Mouse (Mus musculus) neural tube, embryonic 12.5 days (tissue): ENCODE results near the gene Gpr65. TPM values are rescaled to one million over a fixed set of nuclear protein-coding genes. Genes with fewer than 3 reads are reported as not detected.

Source experiments
- ATAC-seq: fragments of 200-750 bp; cut with Nextera tagmentation; 2 replicates; pipeline ENCODE4 v1.8.0; 2017; ENCODE audit warnings: low read depth, mild to moderate bottlenecking, moderate TSS enrichment, moderate library complexity; ENCODE audit not compliant: low FRiP score
- H3K27ac ChIP-seq: fragments of 300-500 bp; sonication (generic); 2 replicates; pipeline ENCODE4 v1.5.1; 2016
- H3K27me3 ChIP-seq: fragments of 300-500 bp; sonication (generic); replicated peaks from 2 replicates; pipeline ENCODE4 v1.6.1; 2016; ENCODE audit warnings: mild to moderate bottlenecking
- H3K36me3 ChIP-seq: fragments of 300-500 bp; sonication (generic); 2 replicates; pipeline ENCODE4 v1.6.1; 2016; ENCODE audit warnings: mild to moderate bottlenecking
- H3K4me1 ChIP-seq: fragments of 300-500 bp; sonication (generic); 2 replicates; pipeline ENCODE4 v1.6.1; 2016
- H3K4me2 ChIP-seq: fragments of 300-500 bp; sonication (generic); replicated peaks from 2 replicates; pipeline ENCODE4 v1.6.1; 2016; ENCODE audit warnings: mild to moderate bottlenecking
- H3K4me3 ChIP-seq: fragments of 300-500 bp; sonication (generic); 2 replicates; pipeline ENCODE4 v1.5.1; 2016
- H3K9ac ChIP-seq: fragments of 300-500 bp; sonication (generic); 2 replicates; pipeline ENCODE4 v1.6.1; 2016; ENCODE audit warnings: mild to moderate bottlenecking
- H3K9me3 ChIP-seq: fragments of 300-500 bp; sonication (generic); 2 replicates; pipeline ENCODE4 v1.6.1; 2016; ENCODE audit warnings: mild to moderate bottlenecking
- WGBS: fragments of 180-500 bp; shearing (Covaris S2); methylation state at CpG from one replicate; pipeline ENCODE4 v1.1.7; 2016; 5-methylcytosine and 5-hydroxymethylcytosine counted together
- polyA plus RNA-seq: library from polyadenylated mRNA; unstranded; fragments of >200 nt; fragmentation: Nextera tagmentation; extraction: Ambion mirVana; gene quantifications from 2 replicates; pipeline ENCODE4 v1.2.1, GENCODE M21; 2016

Gene Gpr65
- polyA plus RNA-seq, 1 experiment from 2014 or later: 0.86 TPM

DNA sequence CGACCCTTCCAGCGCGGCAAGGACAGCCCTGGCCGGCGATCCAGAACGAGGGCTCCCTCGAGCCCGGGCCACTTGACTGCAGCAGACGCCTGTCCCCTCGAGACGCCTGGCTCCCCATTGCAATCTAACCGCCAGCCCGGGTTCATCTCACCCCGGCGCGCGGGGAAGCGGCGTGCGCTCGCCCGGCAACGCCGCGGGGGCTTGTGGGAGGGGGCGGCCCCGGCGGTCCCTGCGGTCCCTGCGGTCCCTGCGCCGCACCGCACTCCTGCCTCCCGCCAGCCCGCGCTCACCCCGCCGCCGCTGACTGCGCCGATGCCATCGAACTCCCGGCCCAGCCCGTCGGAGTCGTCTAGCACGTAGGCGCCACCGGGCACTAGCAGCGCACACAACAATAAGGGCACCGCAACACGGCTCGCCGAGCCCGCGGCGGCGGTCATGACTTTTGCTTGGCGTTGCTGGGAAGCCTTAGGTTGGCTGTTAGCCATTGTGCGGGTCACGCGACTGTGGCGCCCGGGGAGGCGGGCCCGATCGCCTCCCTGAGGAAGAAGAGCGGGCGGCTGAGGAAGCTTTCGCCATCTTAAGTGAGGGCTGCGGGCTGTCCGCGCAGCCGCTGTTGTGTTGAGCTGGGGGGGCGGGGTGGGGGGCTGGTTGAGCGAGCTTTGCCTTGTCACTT, 9.5 kb upstream of the Gpr65 start, which contains the start of gene Galc:
TSS of gene Galc (minus strand) at position 615 of the 673 bp plus-strand sequence.
- no peaks in the 10 kb centered on the region for H3K9me3 ChIP-seq
- H3K9ac ChIP-seq: peak within 1 kb of the TSS; percentile 83
- peak within 1 kb of the TSS; percentile 70 for H3K4me2 ChIP-seq
- H3K4me1 ChIP-seq: no peaks in the 10 kb centered on the region
- H3K27ac ChIP-seq: peak within 1 kb of the TSS; percentile 90
- no peaks in the 10 kb centered on the region for H3K36me3 ChIP-seq
- H3K4me3 ChIP-seq: peak within 1 kb of the TSS; percentile 69
- H3K27me3 ChIP-seq: no peaks in the 10 kb centered on the region
- ATAC-seq: peak; percentile 96
- WGBS: under 1% methylated on average over 72 of the region's 76 CpGs

DNA sequence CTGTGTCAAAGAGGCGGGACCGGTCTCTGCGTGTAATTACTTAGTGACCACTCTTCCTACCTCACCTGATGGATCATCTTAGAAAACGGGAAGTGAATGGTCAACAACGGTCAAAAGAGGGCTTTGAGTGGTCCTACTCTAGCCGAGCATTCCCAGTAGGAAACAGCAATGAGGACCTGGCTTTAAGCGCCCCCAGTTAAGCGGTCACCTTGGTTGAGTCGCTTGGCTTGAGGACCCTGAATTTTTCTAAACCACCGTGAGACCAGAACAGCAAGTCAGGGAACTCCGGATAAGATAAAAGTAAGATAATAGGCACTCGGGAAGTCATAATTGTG, 8.9 kb upstream of the Gpr65 start:
- Histone ChIP-seq H3K9me3 (no peaks in the 10 kb centered on the region), H3K4me2 (peak overlapping the region; percentile 70), H3K27ac (no peak overlapping the region), H3K4me3 (peak overlapping the region; percentile 69), H3K27me3 (no peaks in the 10 kb centered on the region), H3K36me3 (no peaks in the 10 kb centered on the region), H3K4me1 (no peaks in the 10 kb centered on the region), H3K9ac (peak overlapping the region; percentile 83)
- 7% methylated on average over 12 of the region's 12 CpGs for WGBS
- ATAC-seq: no peak

DNA sequence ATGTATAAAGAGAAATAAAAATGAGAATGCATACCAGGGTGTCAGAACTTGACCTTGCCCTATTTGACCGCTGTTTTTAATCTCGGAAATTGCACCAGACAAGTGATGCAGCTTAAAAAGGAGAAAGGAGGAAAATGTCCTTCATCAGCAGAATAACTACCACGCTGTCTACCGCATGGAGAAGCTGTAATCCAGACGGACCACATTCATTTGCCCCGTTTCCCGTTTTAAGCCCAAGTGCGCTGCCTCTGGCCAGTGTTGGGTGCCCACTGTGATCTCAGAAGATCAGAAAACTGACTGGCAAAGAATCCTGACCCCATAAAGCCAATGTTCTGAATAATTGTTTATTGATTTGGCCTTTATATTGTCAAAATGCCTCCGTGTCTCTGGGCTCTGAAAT, 2.7 kb upstream of the Gpr65 start:
- Histone ChIP-seq H3K4me1 (no peaks in the 10 kb centered on the region), H3K4me2 (no peak overlapping the region), H3K9me3 (no peaks in the 10 kb centered on the region), H3K9ac (no peak overlapping the region), H3K27me3 (no peaks in the 10 kb centered on the region), H3K36me3 (no peaks in the 10 kb centered on the region), H3K27ac (no peak overlapping the region), H3K4me3 (no peak overlapping the region)
- WGBS: 86% methylated on average over 9 of the region's 9 CpGs
- no peak for ATAC-seq

DNA sequence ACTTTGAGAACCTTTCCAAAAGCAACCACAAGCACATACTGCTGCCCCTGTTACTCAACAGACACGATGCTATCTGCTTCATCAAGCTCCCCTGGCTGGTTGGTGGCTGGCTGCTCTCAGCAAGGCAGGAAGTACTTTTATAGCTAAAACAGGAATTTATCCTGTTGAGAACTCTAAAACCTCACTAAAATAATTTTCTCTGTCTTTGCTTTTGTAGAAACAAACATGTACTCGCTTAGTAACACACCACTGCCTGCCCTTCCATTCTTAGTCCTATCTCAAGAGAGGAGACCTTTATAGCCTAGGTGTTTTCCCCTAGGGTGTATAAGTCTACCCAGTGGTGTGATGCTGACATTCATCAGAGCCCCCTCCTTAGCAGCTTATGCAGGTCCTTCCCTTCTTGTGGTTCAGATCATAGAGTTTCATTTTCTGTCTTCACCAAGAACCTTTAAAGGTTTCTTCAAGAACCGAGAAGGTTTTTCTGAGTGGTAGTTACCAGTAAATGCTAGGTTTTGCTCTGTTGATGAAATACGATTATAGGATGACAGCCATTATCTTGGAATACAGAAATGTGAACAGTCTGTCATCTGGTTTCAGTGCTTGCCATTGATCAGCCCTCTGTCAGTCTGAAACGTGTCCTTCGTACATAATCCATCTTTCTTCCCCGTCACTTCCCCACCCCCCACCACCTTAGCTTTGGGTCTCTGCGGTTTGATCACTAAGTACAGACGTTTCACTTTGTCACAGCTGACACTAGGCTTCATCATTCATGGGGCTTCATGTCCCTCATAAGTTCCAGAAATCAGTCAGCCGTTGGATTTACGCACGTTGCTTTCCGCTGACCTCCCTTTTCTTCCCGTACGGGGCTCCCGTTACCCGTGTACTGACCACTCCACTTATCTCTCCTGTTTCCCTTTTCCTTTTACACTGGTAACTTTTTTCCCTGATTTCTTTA, 1.6 kb downstream of the Gpr65 start:
- no peak for ATAC-seq
- Histone ChIP-seq H3K27ac (no peak overlapping the region), H3K4me2 (no peak overlapping the region), H3K9me3 (no peaks in the 10 kb centered on the region), H3K27me3 (no peaks in the 10 kb centered on the region), H3K36me3 (no peaks in the 10 kb centered on the region), H3K4me1 (no peaks in the 10 kb centered on the region), H3K4me3 (no peak overlapping the region), H3K9ac (no peak overlapping the region)
- WGBS: 76% methylated on average over 17 of the region's 17 CpGs

DNA sequence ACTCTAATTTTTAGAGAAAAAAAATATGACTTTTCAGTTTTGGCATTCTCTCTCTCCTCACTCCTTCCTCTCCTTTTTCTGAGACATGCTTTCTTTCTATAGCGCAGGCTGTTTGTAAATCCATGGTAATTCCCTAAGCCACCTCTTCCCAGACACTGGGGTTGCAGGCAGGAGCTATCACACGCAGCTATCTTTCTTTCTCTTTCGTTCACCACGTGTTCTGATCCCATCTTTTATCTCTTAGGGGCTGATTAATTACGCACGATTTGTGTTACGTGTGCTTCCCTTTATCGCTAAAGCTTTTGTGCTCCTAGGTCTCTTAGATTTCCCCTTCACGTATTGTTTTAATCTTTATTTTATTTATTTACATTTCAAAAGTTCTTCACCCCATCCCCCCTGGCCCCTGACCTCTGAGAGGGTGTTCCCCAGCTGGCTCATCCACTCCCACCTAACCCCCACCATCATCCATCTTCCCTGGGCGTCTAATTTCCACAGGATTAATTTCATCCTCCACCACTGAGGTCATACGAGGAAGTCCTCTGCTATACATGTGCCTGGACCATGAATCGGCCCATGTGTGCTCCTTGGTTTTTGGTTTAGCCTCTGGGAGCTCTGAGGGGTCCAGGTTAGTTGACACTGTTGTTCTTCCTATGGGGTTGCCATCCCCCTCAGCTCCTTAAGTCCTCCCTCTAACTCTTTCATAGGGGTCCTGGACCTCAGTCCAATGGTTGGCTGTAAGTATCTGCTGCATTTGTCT, 2.6 kb downstream of the Gpr65 start:
- no peaks in the 10 kb centered on the region for H3K36me3 ChIP-seq
- no peak overlapping the region for H3K9ac ChIP-seq
- no peak overlapping the region for H3K27ac ChIP-seq
- H3K4me1 ChIP-seq: no peaks in the 10 kb centered on the region
- H3K4me2 ChIP-seq: no peak overlapping the region
- H3K9me3 ChIP-seq: no peaks in the 10 kb centered on the region
- H3K4me3 ChIP-seq: no peak overlapping the region
- 55% methylated on average over 12 of the region's 12 CpGs for WGBS
- H3K27me3 ChIP-seq: no peaks in the 10 kb centered on the region
- ATAC-seq: no peak

DNA sequence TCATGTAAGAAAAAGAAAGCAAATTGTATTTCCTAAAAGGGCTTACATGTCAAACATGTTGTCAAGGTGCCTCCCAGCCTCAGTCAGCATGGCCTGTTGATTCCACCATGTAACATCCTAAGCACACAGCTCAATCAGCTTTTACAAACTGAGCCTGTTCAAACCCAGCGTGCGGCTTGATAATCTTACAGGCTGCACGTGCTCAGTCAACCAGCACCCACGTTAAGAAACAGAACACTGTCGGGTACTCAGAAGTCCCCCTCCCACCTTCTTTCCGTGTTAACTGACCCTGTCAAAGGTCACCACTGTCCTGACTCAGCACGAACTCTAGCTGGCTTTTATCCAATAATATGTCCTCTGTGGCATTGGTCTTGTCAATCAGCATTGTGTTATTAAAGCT, 4.0 kb downstream of the Gpr65 start:
- ATAC-seq: no peak
- Histone ChIP-seq H3K9me3 (no peaks in the 10 kb centered on the region), H3K4me2 (no peak overlapping the region), H3K4me1 (no peaks in the 10 kb centered on the region), H3K27me3 (no peaks in the 10 kb centered on the region), H3K36me3 (no peaks in the 10 kb centered on the region), H3K4me3 (no peak overlapping the region), H3K27ac (no peak overlapping the region), H3K9ac (no peak overlapping the region)
- WGBS: 78% methylated on average over 7 of the region's 7 CpGs

DNA sequence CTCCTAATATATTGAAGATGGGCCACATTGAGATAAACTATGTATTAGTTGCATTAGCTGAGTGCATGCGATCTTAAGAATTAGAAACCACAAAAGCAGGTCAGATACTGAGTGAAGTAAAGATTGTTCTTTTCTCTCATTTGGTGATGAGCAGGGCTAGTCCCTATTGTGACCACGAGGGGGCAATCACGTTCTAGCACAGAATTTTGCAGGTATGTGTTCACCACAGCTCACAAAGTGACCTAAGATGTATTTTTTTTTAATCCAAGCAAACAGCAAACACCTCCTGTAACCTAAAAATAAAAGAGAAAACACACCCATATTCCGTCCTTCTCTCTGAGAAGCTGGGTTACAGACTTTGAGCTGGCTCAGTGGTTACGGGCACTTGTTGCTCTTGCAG, 12.1 kb downstream of the Gpr65 start:
- no peak overlapping the region for H3K27ac ChIP-seq
- H3K36me3 ChIP-seq: no peaks in the 10 kb centered on the region
- H3K4me2 ChIP-seq: no peak overlapping the region
- H3K27me3 ChIP-seq: no peaks in the 10 kb centered on the region
- no peaks in the 10 kb centered on the region for H3K4me1 ChIP-seq
- WGBS: 33% methylated on average over 5 of the region's 5 CpGs
- no peak for ATAC-seq
- H3K4me3 ChIP-seq: no peak overlapping the region
- H3K9me3 ChIP-seq: no peaks in the 10 kb centered on the region
- no peak overlapping the region for H3K9ac ChIP-seq

DNA sequence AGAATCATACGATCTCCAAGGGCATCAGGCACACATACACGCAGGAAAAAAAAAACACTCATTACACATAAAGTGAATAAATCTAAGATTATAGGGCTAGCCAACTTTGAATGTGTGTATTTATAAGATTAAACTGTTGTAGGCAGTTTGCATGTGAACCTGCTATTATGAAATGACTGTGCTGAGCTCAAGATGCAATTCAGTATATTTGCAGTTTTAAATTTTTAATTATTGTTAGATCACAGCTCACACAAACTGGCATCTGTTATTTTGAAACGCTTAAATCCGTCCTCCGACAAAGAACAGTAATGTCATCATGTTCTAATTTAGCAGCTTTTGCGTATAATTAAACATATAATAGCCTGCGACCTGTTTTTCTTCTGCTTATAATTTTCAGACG, 12.6 kb downstream of the Gpr65 start:
- H3K27ac ChIP-seq: no peak overlapping the region
- H3K4me3 ChIP-seq: no peak overlapping the region
- H3K27me3 ChIP-seq: no peaks in the 10 kb centered on the region
- 83% methylated on average over 8 of the region's 8 CpGs for WGBS
- no peaks in the 10 kb centered on the region for H3K36me3 ChIP-seq
- H3K9me3 ChIP-seq: no peaks in the 10 kb centered on the region
- H3K9ac ChIP-seq: no peak overlapping the region
- no peak overlapping the region for H3K4me2 ChIP-seq
- H3K4me1 ChIP-seq: no peaks in the 10 kb centered on the region
- no peak for ATAC-seq

DNA sequence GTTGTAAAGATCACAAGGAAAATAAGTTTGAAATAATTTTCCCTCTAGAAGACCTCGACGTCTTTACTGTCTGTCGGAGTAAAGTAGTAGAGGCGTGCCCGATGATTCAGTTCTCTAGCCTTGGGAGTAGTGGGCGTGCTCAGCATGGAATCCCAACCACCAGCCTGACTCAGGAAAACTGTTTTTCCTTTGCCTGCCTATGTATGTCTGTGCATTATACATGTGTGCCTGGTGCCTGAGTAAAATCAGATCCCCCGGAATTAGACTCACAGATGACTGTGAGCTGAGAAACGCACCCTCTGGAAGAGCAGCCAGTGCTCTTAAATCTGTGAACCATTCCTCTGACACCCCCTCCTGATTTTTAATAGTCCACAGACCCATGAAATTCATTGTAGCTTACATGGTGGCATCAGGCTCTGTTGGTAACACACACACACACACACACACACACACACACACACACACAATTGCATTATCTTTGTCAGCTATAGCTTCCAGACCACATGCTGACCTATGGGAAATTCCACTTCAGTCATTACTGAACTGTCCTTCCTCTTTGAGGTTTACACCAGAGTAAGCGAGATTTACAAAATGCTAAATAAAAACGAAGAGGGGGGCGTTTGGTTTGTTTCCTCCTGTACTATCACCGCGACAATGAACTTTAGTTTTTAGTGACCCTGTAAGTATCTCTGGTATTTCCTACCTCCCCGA, 14.5 kb downstream of the Gpr65 start:
- Histone ChIP-seq H3K9ac (no peak overlapping the region), H3K36me3 (no peaks in the 10 kb centered on the region), H3K27me3 (no peaks in the 10 kb centered on the region), H3K4me1 (no peaks in the 10 kb centered on the region), H3K27ac (no peak overlapping the region), H3K4me2 (no peak overlapping the region), H3K9me3 (no peaks in the 10 kb centered on the region), H3K4me3 (no peak overlapping the region)
- no peak for ATAC-seq
- 84% methylated on average over 14 of the region's 14 CpGs for WGBS

DNA sequence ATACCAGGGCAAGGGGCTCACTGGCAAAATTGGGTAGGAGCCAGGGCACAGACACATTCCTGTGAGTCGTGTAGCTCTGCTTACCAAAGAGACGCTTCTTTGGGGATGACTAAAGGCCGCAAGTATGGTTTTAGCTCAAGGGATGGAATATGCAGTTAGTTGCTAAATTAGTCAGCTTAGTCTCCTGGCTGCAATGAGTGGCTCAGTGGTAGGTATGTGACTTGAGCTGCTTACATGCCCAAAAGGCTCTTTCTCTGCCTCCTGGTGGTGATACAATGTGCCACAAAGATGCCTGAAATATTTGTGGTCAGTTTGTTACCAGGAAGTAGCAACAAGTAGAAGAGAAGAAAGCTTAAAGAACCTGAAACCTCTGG, 15.0 kb downstream of the Gpr65 start:
- no peak overlapping the region for H3K27ac ChIP-seq

DNA sequence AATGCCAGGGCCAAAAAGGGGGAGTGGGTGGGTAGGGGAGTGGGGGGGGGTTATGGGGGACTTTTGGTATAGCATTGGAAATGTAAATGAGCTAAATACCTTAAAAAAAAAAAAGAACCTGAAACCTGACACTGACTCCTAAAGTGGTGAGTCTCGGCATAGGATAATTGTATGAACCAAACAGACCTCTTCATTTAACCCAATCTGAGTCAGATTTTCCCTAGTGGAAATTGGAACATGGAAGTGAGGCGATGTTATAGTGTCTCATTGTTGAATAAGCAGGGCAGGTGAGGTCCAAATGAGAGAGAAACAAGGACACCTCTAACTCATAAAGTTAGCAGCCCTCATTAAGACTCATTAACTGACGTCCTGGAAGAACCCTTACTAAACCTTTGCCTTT, 16.0 kb downstream of the Gpr65 start:
- ATAC-seq: no peak
- 90% methylated on average over 3 of the region's 3 CpGs for WGBS
- no peak overlapping the region for H3K9ac ChIP-seq

More for the DNA sequence above, 15.0 kb downstream of the Gpr65 start:
- no peak overlapping the region for H3K4me3 ChIP-seq
- H3K4me2 ChIP-seq: no peak overlapping the region
- H3K27me3 ChIP-seq: no peaks in the 10 kb centered on the region
- H3K9me3 ChIP-seq: no peaks in the 10 kb centered on the region
- H3K36me3 ChIP-seq: no peaks in the 10 kb centered on the region
- no peaks in the 10 kb centered on the region for H3K4me1 ChIP-seq
- H3K9ac ChIP-seq: no peak overlapping the region
- ATAC-seq: no peak
- 79% methylated on average over 3 of the region's 3 CpGs for WGBS

DNA sequence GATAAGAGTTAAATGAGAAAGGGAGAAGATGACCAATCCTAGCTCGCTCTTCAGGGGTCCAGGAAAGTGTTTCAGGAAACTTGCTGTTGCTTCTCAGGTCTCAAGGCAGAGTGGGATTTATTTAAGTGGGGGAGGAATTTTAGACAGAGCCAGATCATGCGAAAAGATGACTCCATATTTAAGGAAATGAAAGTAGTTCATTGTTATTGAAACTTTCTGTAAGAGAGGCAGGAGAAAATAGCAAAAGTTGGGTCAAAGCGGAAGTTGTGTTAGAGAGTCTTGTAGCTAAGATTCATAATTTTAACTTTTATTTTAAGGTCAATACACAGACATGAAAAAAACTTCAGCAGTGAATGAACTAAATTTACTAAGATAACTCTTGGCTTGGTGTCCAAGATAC, 22.0 kb downstream of the Gpr65 start:
- WGBS: 89% methylated on average over 3 of the region's 3 CpGs
- Histone ChIP-seq H3K27me3 (no peaks in the 10 kb centered on the region), H3K4me1 (no peaks in the 10 kb centered on the region), H3K36me3 (no peaks in the 10 kb centered on the region), H3K9me3 (no peaks in the 10 kb centered on the region), H3K4me2 (no peak overlapping the region), H3K9ac (no peak overlapping the region), H3K4me3 (no peak overlapping the region), H3K27ac (no peak overlapping the region)
- ATAC-seq: no peak

More for the DNA sequence above, 16.0 kb downstream of the Gpr65 start:
- H3K4me3 ChIP-seq: no peak overlapping the region
- no peaks in the 10 kb centered on the region for H3K9me3 ChIP-seq
- no peaks in the 10 kb centered on the region for H3K4me1 ChIP-seq
- H3K36me3 ChIP-seq: no peaks in the 10 kb centered on the region
- no peaks in the 10 kb centered on the region for H3K27me3 ChIP-seq
- H3K27ac ChIP-seq: no peak overlapping the region
- no peak overlapping the region for H3K4me2 ChIP-seq
